Comparison of ENCODE assay signal across 30 mouse cellular contexts in genomic region chr11:87793460-87793859, GRCm38 (mm10). TPM values are rescaled to one million over a fixed set of nuclear protein-coding genes. Genes with fewer than 3 reads are reported as not detected.
A peak's percentile ranks its signal among the peaks of the same experiment; 100 is the strongest.
DNase-seq lines count a peak whose midpoint lies in the region; ATAC-seq and TF ChIP-seq lines count a peak whose summit lies in the region.
"Had no signal": no experiment of that assay in that cellular context is flagged by ENCODE, and none has a peak within 500 bp of the region (broad histone marks: within the 10 kb centered on the region; RNA-seq: fewer than 3 reads in every experiment).

Gene Mpo (plus strand): TSS chr11:87793581.

- H3K9ac ChIP-seq in liver, embryonic 14.5 days (replicated peaks), result no peak within 1 kb of the TSS
- H3K9ac ChIP-seq: embryonic facial prominence, embryonic 12.5 days; forebrain, embryonic 13.5 days; intestine, embryonic 15.5 days; lung, embryonic 15.5 days; neural tube, embryonic 13.5 days had no signal

- 10% methylated on average over 3 of the region's 3 CpGs for WGBS in liver, embryonic 14.5 days (ENCODE audit: insufficient replicate concordance)

- no peak within 1 kb of the TSS for H3K27ac ChIP-seq in liver, embryonic 14.5 days
- H3K27ac ChIP-seq: embryonic facial prominence, embryonic 12.5 days; forebrain, embryonic 13.5 days; intestine, embryonic 15.5 days; left cerebral cortex, adult 2 months; lung, embryonic 15.5 days; midbrain, embryonic 10.5 days; neural tube, embryonic 13.5 days had no signal

- no peaks in the 10 kb centered on the region for H3K27me3 ChIP-seq in liver, embryonic 14.5 days (ENCODE audit: control insufficient read depth, insufficient read depth, low read length)
- H3K27me3 ChIP-seq: embryonic facial prominence, embryonic 12.5 days; forebrain, embryonic 13.5 days; intestine, embryonic 15.5 days; lung, embryonic 15.5 days; neural tube, embryonic 13.5 days had no signal

- H3K9me3 ChIP-seq in liver, embryonic 14.5 days (ENCODE audit: control insufficient read depth, low read length), result no peaks in the 10 kb centered on the region
- H3K9me3 ChIP-seq: embryonic facial prominence, embryonic 12.5 days; forebrain, embryonic 13.5 days; intestine, embryonic 15.5 days; lung, embryonic 15.5 days; midbrain, embryonic 10.5 days; neural tube, embryonic 13.5 days had no signal

- no peak within 1 kb of the TSS for H3K4me2 ChIP-seq in liver, embryonic 14.5 days (ENCODE audit: low read depth)
- H3K4me2 ChIP-seq: embryonic facial prominence, embryonic 12.5 days; forebrain, embryonic 13.5 days; intestine, embryonic 15.5 days; lung, embryonic 15.5 days; neural tube, embryonic 13.5 days had no signal

- no peak for TF ChIP-seq CTCF in liver, embryonic 14.5 days (IDR thresholded peaks at IDR 0.05; ENCODE audit: low read depth)

- H3K4me1 ChIP-seq in liver, embryonic 14.5 days (replicated peaks; ENCODE audit: control insufficient read depth in 2 of 2, insufficient read depth in 2 of 2, low read length in 1 of 2), result peaks cover 0 to 2% of the 10 kb centered on the region in 2 experiments; a peak in 1 of 4 replicates
- H3K4me1 ChIP-seq: embryonic facial prominence, embryonic 12.5 days; forebrain, embryonic 13.5 days; lung, embryonic 15.5 days; neural tube, embryonic 13.5 days had no signal

- peak; percentile 50 for ATAC-seq in common myeloid progenitor, adult 5-6 weeks (replicated peaks; ENCODE audit: low read depth, poor library complexity, severe bottlenecking)
- peak; percentile 55 for ATAC-seq in granulocyte monocyte progenitor cell, adult 5-6 weeks (replicated peaks; ENCODE audit: poor library complexity, severe bottlenecking)
- no peak for ATAC-seq in liver, embryonic 14.5 days (ENCODE audit: insufficient read depth)
- ATAC-seq in megakaryocyte progenitor cell, adult 5-6 weeks (replicated peaks; ENCODE audit: poor library complexity), result peak; percentile 59
- ATAC-seq: activated CD4-positive, CD25-positive, alpha-beta regulatory T cell, adult 4 months; forebrain, embryonic 13.5 days; hindbrain, embryonic 16.5 days; intestine, embryonic 15.5 days; midbrain, embryonic 16.5 days had no signal

- no peaks in the 10 kb centered on the region for H3K36me3 ChIP-seq in liver, embryonic 14.5 days (replicated peaks; ENCODE audit: control insufficient read depth, insufficient read depth, low read depth)
- H3K36me3 ChIP-seq: embryonic facial prominence, embryonic 12.5 days; intestine, embryonic 15.5 days; lung, embryonic 15.5 days; midbrain, embryonic 10.5 days; neural tube, embryonic 13.5 days had no signal

- TF ChIP-seq EP300 in liver, embryonic 14.5 days (IDR thresholded peaks at IDR 0.05; ENCODE audit: low read depth), result peak; percentile 38

- DNase-seq in liver, embryonic 14.5 days (ENCODE audit: low read depth in 3 of 3, low spot score in 3 of 3), result no peak
- no peak for DNase-seq in cerebellum, postnatal 4 days (ENCODE audit: low spot score in 2 of 2)
- no peak for DNase-seq in embryo, embryonic 11 days
- no peak for DNase-seq in kidney, postnatal 10 days
- DNase-seq: adrenal gland, postnatal 10 days; cerebellum, adult 8-10 months; gastrocnemius, postnatal 36 days; heart, postnatal 4 days; kidney, adult 9 months; layer of hippocampus, adult 9-11 months; lung, postnatal 36 days; retina, postnatal 1 day; right cerebral cortex, postnatal 25 days had no signal

- peak within 1 kb of the TSS in 1 of 2 experiments; percentile 40; a peak in 1 of 4 replicates for H3K4me3 ChIP-seq in liver, embryonic 14.5 days (ENCODE audit: insufficient read depth in 1 of 2, low read depth in 2 of 2, low read length in 2 of 2)
- H3K4me3 ChIP-seq: embryonic facial prominence, embryonic 12.5 days; erythroblast, embryonic 14.5 days; forebrain, embryonic 13.5 days; intestine, embryonic 15.5 days; left cerebral cortex, adult 2 months; lung, embryonic 15.5 days; midbrain, embryonic 10.5 days; myocyte; neural tube, embryonic 13.5 days had no signal

RNA-seq across cellular contexts. Expression of gene Mpo, which starts in this region (rescaled TPM):
- 1,506 and 1,797 TPM in 2 replicates for total RNA-seq in common myeloid progenitor, adult 5-6 weeks (2017)
- total RNA-seq in granulocyte monocyte progenitor cell, adult 5-6 weeks (2014; fragmentation: Nextera tagmentation), result 13,307 and 13,753 TPM in 2 replicates
- 9,750 and 13,011 TPM in 2 replicates for total RNA-seq in granulocyte monocyte progenitor cell, adult 5-6 weeks (2017)
- polyA plus RNA-seq in liver, embryonic 14.5 days (2012; rRNA removed), result 142 and 163 TPM in 2 replicates
- 301 and 360 TPM in 2 replicates for polyA plus RNA-seq in liver, embryonic 14.5 days (2014; fragmentation: Nextera tagmentation; extraction: Ambion mirVana)
- 13,257 and 15,415 TPM in 2 replicates for total RNA-seq in megakaryocyte progenitor cell, adult 5-6 weeks (2015)
- total RNA-seq in megakaryocyte progenitor cell, adult 5-6 weeks (2017), result 8,081 and 8,928 TPM in 2 replicates
- total RNA-seq: gastrocnemius, adult 18-20 months; gastrocnemius, postnatal 36 days; left cerebral cortex, adult 2 months; left cerebral cortex, postnatal 36 days had no signal
- polyA plus RNA-seq: activated CD4-positive, CD25-positive, alpha-beta regulatory T cell, adult 4 months; myocyte had no signal
